Mouse (Mus musculus): ENCODE measurements around the gene Map2k7. TPM values are rescaled to one million over a fixed set of nuclear protein-coding genes. Genes with fewer than 3 reads are reported as not detected.

The Map2k7 gene
- polyA plus RNA-seq, 1 experiment from 2014 or later, result 14.1 TPM

GRCm38 (mm10) chr8:4292738-4293137, 54.2 kb downstream of the Map2k7 start:
- H3K36me3 ChIP-seq (ENCODE audit: control insufficient read depth, insufficient read depth, low read length), result peaks cover 11% of the 10 kb centered on the region; the same call in 1 of the 2 replicates
- 92% methylated on average over 5 of the region's 5 CpGs for WGBS

More at GRCm38 (mm10) chr8:4292738-4293137, 54.2 kb downstream of the Map2k7 start:
- DNase-seq (ENCODE audit: low spot score) (no peak), ATAC-seq (replicated peaks; ENCODE audit: low FRiP score) (no peak)
- Histone ChIP-seq H3K4me2 (ENCODE audit: low read depth, low read length, severe bottlenecking) (no peak overlapping the region), H3K4me3 (ENCODE audit: low read depth, low read length) (no peak overlapping the region), H3K9ac (ENCODE audit: low read length) (no peak overlapping the region), H3K4me1 (replicated peaks; ENCODE audit: control insufficient read depth, insufficient read depth, low read length) (no peaks in the 10 kb centered on the region), H3K9me3 (ENCODE audit: control insufficient read depth, low read length) (no peaks in the 10 kb centered on the region), H3K27ac (ENCODE audit: low read depth, low read length) (no peak overlapping the region), H3K27me3 (ENCODE audit: control insufficient read depth, insufficient read depth, low read length) (no peaks in the 10 kb centered on the region)

Other genes starting within 250 kb of the Map2k7 start
- not detected in 2 replicates for gene Cd209f, start 132.9 kb upstream of the Map2k7 start, polyA plus RNA-seq (2014; fragmentation: Nextera tagmentation; extraction: Ambion mirVana)
- not detected in 2 replicates for gene Cd209g, start 104.6 kb upstream of the Map2k7 start, polyA plus RNA-seq (2014; fragmentation: Nextera tagmentation; extraction: Ambion mirVana)
- 32.6 and 32.8 TPM in 2 replicates for gene Evi5l, start 72.2 kb upstream of the Map2k7 start, polyA plus RNA-seq (2014; fragmentation: Nextera tagmentation; extraction: Ambion mirVana)
- gene Prr36, start 21.3 kb upstream of the Map2k7 start, polyA plus RNA-seq (2014; fragmentation: Nextera tagmentation; extraction: Ambion mirVana), result 42.8 and 47.3 TPM in 2 replicates
- 0.20 and 0.21 TPM in 2 replicates for gene Lrrc8e, start 11.9 kb upstream of the Map2k7 start, polyA plus RNA-seq (2014; fragmentation: Nextera tagmentation; extraction: Ambion mirVana)
- gene Gm49320, start 125 bp downstream of the Map2k7 start, polyA plus RNA-seq (2014; fragmentation: Nextera tagmentation; extraction: Ambion mirVana), result 0.88 and 0.90 TPM in 2 replicates
- gene Tgfbr3l, start 9.5 kb downstream of the Map2k7 start, polyA plus RNA-seq (2014; fragmentation: Nextera tagmentation; extraction: Ambion mirVana), result 3.3 and 4.0 TPM in 2 replicates
- 64.4 and 77.5 TPM in 2 replicates for gene Snapc2, start 14.3 kb downstream of the Map2k7 start, polyA plus RNA-seq (2014; fragmentation: Nextera tagmentation; extraction: Ambion mirVana)
- 153 and 167 TPM in 2 replicates for gene Ctxn1, start 20.5 kb downstream of the Map2k7 start, polyA plus RNA-seq (2014; fragmentation: Nextera tagmentation; extraction: Ambion mirVana)
- 67.0 and 75.3 TPM in 2 replicates for gene Timm44, start 37.2 kb downstream of the Map2k7 start, polyA plus RNA-seq (2014; fragmentation: Nextera tagmentation; extraction: Ambion mirVana)
- 23.7 and 24.6 TPM in 2 replicates for gene Ccl25, start 86.5 kb downstream of the Map2k7 start, polyA plus RNA-seq (2014; fragmentation: Nextera tagmentation; extraction: Ambion mirVana)
- 371 and 394 TPM in 2 replicates for gene Elavl1, start 86.7 kb downstream of the Map2k7 start, polyA plus RNA-seq (2014; fragmentation: Nextera tagmentation; extraction: Ambion mirVana)

Measured in forebrain, embryonic 11.5 days (tissue).